Mouse (Mus musculus): Measurements from ENCODE around the gene Zfp385c.

GRCm38 (mm10) chr11:100594608-100595007 is 97.6 kb downstream of the Zfp385c start:
- no peak for TF ChIP-seq CTCF (IDR thresholded peaks at IDR 0.05; ENCODE audit: control insufficient read depth, insufficient read depth, low read length)
- TF ChIP-seq POLR2A (IDR thresholded peaks at IDR 0.05; ENCODE audit: borderline replicate concordance, control insufficient read depth, low read depth, low read length): no peak

Data from bone marrow, adult 2 months (tissue).